Mouse (Mus musculus) kidney, postnatal 36 days (tissue): Measurements from ENCODE around the gene Kif1c.
A peak's percentile ranks its signal among the peaks of the same experiment; 100 is the strongest.
"Not testable (repeated sequence)": the region's sequence is repeated elsewhere in the genome, so short reads cannot be mapped to it uniquely, and the experiment has no call there.

ENCODE experiments used
- DNase-seq, 2 experiments: peaks; one replicate each; pipeline ENCODE4 v3.0.0; 2021 to 2022; ENCODE audit warnings: mixed read lengths in 2 of 2

Gene Kif1c

DNA sequence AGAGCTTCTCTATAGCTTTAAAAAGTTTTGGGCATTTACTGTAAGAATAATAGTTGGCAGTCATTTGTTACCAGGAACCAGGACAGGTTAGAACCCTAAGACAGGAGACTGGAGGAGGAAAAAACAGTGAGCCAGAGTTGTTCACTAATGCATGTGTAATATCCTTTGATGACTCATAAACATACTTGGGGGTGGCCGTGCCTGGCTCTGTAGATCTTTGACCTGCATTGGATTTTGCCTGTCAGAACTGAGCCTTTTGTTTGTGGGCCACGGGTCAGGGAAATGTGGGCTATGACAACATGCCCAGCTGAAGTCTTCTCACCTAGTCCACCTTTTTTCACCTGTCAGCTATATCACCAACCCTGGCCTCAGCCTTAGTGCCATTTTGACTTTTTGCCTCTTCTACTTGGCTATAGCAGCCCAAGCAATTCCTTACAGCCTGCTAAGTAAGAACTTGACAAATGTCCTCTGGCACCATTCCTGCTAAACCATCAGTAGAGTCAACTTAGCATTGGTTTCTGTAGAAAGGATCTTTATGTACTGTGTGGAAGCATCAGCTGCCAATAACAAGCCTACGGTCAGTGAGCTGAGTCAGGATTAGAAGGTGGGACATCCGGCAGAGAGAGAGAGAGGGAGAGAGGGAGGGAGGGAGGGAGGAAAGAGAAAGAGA lies 47.7 kb downstream of the Kif1c start:
- DNase-seq, result no peak

DNA sequence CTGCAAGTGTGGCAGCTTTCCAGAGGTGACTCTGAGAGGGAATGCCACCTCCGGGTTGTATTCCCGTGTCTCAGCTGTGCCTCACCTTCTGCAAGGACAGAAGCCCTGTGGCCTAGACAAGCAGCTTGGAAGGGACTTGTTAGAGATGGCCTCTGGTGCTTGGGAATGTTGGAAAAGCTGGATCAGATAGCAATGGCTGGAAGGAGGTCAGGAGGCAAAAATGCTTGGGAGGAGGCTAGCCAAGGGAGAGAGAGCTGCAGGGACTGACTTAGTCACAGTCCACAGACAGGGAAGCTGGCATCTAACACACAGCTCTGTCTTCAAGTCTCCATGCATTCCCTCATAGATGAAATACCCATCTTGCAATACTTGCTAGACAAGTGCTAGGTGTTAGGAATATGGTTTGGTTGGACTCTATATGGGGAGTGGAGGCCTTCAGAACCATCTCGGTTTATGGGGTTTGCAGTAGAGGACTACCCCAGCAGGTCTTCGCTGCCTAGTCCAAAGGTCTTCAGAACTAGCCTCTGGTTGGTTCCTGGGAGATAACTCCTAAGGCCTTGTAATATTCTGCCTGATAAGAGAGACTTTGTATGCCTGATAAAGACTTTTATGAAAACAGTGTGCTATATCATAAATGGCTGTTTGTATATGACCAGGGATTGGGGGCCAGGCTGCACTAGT lies 52.1 kb downstream of the Kif1c start:
- DNase-seq, result no peak

DNA sequence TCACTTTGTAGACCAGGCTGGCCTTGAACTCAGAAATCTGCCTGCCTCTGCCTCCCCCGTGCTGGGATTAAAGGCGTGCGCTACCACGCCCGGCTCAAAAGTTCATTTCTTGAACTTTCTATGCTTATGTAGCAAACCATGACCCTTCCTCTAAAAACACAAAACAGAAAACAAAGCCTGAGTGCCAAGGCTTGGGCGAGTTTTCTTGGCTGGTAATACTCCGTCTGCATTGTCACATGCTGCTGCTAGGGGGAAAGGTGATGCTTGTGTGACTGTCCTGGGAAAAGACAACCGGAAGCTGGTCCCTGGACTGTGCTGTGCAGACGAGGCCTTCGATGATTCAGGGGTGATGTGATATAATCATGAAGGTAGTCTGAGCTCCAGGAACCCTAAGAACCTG lies 52.8 kb downstream of the Kif1c start:
- no peak for DNase-seq

DNA sequence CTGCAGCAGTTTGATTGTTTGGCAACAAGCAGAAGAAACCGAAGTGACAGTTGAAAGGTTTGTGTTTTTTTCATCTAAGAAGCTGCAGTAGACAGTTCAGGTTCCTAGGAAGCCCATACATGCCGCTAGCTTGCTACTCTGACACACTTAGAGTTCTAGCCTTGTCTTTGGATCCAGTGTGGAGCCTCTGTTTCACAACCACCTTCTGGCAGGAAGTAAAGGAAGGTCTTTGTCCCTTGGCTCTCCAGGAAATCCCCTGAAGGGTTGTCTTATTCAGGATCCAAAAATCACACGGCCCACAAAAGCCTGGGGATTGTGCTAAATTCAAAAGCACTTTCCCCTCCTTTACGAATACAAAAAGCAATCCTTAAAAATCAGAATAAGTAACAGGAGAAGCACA lies 54.1 kb downstream of the Kif1c start:
- DNase-seq, result no peak

DNA sequence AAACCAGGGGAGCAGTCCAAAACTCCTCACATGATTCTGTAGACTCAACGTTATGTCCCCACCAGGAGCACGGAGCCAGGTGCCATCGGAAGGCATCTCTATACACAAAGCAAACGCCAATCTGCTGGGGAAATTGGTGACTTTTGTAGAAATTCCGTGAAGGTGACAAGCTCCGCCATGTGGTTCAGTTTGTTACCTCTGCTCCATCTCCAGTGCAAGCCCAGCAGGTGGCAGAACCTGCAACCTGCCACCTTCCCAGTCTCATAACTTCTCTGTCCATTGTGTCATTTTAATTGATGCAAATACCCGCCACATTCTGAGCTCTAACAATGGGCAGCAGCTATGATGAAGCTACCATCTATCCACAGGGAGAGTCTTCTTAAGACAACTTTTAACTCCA lies 54.6 kb downstream of the Kif1c start:
- DNase-seq, result no peak

DNA sequence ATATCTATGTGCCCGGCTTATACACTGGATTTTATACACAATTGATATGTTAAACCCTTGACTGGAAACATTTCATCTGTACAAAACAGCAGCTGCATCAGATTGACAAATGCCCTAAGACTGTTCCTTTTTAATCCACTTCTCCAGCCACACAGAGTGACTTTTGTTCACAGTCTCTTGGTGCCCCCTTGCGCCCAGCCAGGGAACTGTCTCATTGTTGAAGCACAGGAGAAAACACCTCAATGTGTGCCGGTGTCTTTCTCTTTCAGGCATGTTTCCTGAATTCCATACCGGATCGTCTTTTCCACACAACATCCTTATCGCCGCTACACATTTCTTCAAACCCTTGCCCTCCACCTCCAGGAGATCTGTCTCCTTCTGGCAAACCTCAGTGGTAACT lies 55.3 kb downstream of the Kif1c start:
- peak; percentile 78 to 93 for DNase-seq

DNA sequence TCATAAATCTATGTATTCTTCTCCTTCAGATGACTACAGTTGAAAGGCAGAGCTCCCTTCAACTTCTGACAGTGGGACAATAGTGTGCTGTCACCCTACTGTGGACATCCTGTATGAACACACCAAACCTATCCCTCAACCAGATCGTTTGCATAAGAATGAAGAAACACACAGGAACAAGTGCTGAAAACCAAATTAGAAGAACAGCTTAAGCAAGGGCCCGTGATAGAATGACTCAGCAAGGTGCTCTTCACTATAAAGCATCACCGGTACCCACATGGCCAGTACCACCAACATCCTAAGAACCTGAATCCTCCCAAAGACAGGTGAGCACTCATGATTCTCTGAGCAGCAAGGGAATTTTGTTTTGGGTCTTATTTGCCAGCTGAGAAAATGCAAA lies 60.1 kb downstream of the Kif1c start:
- not testable (repeated sequence) for DNase-seq

DNA sequence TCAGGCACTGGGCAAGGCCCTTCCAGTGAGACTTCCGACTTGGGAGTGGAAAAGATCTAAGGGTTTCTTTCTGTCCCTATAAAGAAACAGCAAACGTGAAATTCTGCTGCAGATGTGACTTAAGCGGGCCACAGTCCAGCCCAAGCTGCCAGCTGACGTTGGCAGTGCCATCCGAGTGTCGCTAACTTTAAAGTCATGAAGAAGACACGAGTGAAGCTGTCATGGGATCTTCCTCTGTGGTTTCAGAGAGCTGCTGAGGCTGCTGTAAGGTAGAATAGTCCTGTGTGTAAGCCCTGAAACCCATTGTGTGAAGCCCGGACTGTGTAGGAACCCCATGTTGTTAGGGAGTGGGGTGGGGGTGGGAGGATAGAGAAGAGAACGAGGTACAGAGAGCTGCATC lies 62.3 kb downstream of the Kif1c start:
- no peak for DNase-seq

DNA sequence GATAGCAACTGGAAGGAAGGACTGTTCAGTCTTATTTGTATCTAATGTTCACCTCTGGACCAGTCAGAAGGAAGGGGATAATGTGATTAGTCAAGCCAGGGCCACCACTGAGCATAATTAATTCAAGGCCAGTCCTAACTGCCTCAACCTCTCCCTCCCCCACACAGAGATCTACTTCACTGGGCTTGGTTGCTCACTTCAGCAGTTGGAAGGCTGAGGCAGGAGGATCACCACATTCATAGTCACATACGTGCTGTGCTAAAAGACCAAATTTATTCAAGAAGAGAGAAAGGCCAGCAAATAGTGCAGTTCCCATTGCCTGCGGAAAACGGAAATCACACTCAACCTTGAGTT lies 63.2 kb downstream of the Kif1c start:
- DNase-seq, result no peak

DNA sequence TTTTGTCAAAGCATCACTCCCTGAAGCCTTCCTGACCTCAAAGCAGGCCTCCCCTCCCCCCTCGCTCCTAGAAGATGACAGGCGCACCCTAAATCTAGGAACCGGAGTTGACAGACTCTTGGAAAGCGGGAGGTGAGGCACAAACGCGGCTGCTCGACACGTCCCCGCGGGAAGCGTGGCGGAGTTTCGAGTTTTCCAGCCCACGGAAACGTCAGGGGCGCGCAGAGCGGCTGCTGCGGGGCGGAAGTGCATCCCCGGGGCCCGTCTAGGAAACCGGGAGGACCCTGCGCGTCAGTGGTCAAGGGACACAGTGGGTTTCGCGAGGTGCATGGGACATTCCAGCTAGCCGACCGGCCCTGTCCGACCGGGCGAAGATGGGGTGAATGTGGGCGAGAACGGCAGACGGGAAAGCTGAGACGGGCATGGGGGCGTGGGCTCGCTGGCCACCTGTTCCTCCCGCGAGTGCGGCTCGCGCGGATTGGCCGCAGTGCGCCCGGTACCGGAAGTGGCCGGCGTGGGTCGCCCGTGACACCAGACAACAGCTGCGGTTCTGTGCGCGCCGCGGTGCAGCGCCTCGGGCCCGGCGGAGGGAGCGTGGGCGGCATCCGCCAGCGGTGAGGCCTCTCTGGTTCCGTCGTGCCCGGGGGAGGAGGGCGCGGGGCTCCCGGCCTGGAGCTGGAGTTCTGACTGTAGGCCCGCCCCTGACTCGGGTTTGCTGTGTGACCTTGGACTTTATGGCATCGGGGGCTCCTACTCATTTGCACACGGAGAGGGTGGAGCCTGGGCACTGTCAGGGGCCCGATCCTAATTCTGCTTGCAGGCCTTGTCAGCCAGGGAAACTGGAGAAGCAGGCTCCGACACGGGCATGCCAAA lies 63.8 kb downstream of the Kif1c start, which contains the start of gene Zfp3:
TSS of gene Zfp3 (plus strand) at position 274 of the 873 bp plus-strand sequence.
- DNase-seq, result peak; percentile 82 to 90

DNA sequence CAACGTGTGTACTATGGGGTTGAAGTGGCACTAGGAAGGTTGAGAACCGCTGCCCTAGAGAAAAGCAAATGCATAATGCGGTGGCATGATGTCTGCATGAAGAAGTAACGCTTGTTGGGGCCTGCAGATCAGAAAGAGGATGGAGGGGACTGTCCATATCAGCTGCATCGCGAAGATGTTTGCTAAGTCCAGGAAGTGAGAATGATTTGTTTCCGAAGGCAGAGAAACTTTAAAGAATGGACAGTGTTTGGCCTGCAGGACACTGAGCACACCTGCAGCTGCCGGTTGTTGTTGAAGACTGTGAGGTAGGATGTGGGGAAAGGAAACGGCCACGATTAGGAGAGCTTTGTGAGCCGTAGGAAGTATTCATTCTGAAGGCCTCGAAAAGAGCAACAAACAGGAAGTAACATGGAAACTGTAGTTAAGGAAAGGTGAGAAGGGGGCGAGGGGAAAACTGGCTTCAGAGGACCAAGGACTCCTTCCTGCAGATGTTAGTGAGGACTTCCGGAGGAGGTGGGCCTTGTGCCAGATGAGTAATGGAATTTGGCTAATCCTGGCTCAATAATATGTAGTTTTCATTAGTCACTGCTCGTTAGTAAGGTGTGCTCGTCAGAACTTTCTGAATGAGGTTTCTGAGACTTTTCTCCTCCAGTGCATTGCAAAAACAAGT lies 65.6 kb downstream of the Kif1c start:
- peak; percentile 33 to 68 for DNase-seq

DNA sequence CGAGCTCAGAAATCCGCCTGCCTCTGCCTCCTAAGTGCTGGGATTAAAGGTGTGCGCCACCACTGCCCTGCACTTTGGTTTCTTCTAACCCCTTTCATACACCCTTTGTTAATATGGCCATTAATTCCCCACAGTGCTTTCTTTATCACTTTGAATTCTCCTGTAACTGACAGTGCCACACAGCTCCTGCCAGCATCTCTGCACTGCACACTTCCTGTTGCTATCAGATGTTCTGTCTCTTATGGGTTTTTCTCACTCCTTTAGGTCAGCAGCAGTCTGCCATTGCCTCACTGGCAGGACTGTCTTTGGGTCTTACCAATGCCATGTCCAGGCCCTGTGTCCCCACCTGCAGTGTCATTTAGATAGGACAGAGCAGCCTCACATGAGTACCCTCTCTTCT lies 70.5 kb downstream of the Kif1c start:
- DNase-seq, result no peak

DNA sequence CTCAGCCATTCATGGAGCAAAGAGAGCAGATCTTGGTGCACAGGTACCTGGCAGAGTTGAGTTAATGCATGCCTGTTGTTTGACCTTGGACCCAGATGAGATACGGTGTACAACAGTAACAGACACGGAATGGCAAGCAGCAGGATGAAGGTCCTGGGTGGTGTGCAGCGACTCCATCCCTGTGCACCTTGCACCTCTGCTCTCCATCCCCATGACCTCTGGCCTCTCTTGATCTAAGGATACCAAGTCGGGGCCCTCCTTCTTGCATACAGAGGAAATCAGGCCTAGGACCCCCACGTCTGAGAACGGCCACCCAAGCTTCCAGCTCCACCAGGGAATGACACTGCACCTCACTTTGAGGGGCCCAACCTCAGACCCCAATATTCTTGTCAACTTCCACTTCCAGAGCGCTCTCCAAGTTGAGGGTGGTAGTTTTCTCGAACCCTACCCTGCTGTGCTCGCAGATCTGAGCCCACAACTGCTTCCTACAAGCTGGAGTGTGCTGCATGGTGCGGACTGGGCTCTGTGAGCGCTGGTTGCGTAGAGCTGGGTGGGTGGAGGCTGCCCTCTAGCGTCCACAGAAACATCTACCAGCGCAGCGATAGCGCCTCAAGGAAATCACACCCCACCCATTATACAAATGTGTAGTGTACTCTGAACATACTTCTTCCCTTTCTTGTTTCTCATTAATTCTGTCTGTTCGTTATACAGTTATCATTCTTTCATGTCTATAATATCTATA lies 76.7 kb downstream of the Kif1c start:
- peak; percentile 66 to 85 for DNase-seq

DNA sequence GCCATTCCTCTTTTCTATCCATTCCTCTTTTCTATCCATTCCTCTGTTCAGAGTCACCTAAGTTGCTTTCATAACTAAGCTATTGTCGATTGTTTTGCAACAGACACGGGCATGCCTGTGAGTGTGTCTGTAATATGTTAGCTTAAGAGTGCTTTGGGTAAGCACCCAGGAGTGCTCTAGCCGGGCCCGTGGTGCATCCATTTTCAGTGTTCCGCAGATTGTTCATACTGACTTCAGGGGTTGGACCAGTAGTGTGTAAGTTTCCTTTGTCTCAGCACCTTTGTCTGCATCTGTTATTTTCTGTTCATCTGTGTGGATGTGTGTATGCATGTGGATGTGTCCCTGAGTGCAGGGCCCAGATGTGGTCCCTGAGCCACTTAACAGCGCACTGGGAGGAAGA lies 77.3 kb downstream of the Kif1c start:
- DNase-seq, result no peak

DNA sequence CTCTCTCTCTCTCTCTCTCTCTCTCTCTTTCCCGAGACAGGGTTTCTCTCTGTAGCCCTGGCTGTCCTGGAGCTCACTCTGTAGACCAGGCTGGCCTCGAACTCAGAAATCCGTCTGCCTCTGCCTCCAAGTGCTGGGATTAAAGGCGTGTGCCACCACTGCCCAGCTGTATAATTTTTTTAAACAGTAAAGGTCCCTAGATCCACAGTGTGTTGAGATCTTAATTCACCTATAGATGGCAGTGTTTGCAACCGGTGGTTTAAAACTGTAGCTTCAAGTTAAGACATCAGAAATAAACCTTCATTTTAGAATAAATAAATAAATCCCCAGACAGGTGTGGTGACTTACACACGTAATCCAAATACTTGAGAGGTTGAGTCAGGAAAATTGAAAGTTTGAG lies 77.7 kb downstream of the Kif1c start:
- DNase-seq, result peak; percentile 24 to 25
